ENCODE assay signal across 17 mouse cellular contexts in genomic region chr3:145151933-145152332, GRCm38 (mm10). TPM values are rescaled to one million over a fixed set of nuclear protein-coding genes. Genes with fewer than 3 reads are reported as not detected.
DNase-seq lines count a peak whose midpoint lies in the region; ATAC-seq lines count a peak whose summit lies in the region.
"Had no signal": no experiment of that assay in that cellular context is flagged by ENCODE, and none has a peak within 500 bp of the region (broad histone marks: within the 10 kb centered on the region; RNA-seq: fewer than 3 reads in every experiment).

No protein-coding gene starts in this region.

- H3K4me2 ChIP-seq in forebrain, embryonic 14.5 days (ENCODE audit: low read length) = no peak overlapping the region
- H3K4me2 ChIP-seq: embryonic facial prominence, embryonic 12.5 days; liver, embryonic 11.5 days had no signal

- ATAC-seq in forebrain, embryonic 14.5 days = peak; percentile 69
- ATAC-seq: intestine, postnatal 0 days had no signal

- intact Hi-C loops in heart, postnatal 14 days (cut with DNase I) = no loop called here

- H3K9ac ChIP-seq in forebrain, embryonic 14.5 days (ENCODE audit: low read length) = no peak overlapping the region
- H3K9ac ChIP-seq: embryonic facial prominence, embryonic 12.5 days had no signal

- H3K27me3 ChIP-seq in forebrain, embryonic 14.5 days (replicated peaks; ENCODE audit: control insufficient read depth, insufficient read depth, low read length) = no peaks in the 10 kb centered on the region
- H3K27me3 ChIP-seq: embryonic facial prominence, embryonic 12.5 days had no signal

- peak; percentile 88 for DNase-seq in heart, adult 11 months
- DNase-seq in heart, postnatal 14 days = no peak
- peak; percentile 5 for DNase-seq in layer of hippocampus, adult 11-12 months (ENCODE audit: low spot score)
- DNase-seq in layer of hippocampus, adult 9-10 months (ENCODE audit: low spot score) = no peak
- peak; percentile 6 for DNase-seq in ES-CJ7 (ENCODE audit: low read depth, low spot score)
- DNase-seq in forebrain, embryonic 14.5 days (ENCODE audit: low spot score) = peak; percentile 43
- DNase-seq in right cerebral cortex, adult 18-20 months = no peak
- DNase-seq: cerebellum, adult 2 months; gastrocnemius, postnatal 36 days; kidney, postnatal 10 days had no signal

- no peak overlapping the region for H3K27ac ChIP-seq in forebrain, embryonic 14.5 days (ENCODE audit: low read depth, low read length)
- H3K27ac ChIP-seq: embryonic facial prominence, embryonic 12.5 days; midbrain, embryonic 10.5 days had no signal

- H3K9me3 ChIP-seq in forebrain, embryonic 14.5 days (replicated peaks; ENCODE audit: control insufficient read depth, low read length) = no peaks in the 10 kb centered on the region
- H3K9me3 ChIP-seq: embryonic facial prominence, embryonic 12.5 days; midbrain, embryonic 10.5 days had no signal

- WGBS in forebrain, embryonic 14.5 days = 58% methylated on average over 7 of the region's 7 CpGs

- H3K36me3 ChIP-seq in forebrain, embryonic 14.5 days (ENCODE audit: control insufficient read depth, insufficient read depth, low read length) = peaks cover 19% of the 10 kb centered on the region

- H3K4me1 ChIP-seq in forebrain, embryonic 14.5 days (ENCODE audit: control insufficient read depth, insufficient read depth, low read length) = no peaks in the 10 kb centered on the region
- H3K4me1 ChIP-seq: embryonic facial prominence, embryonic 12.5 days; midbrain, embryonic 10.5 days had no signal

- no peak overlapping the region for H3K4me3 ChIP-seq in forebrain, embryonic 14.5 days (ENCODE audit: low read depth, low read length)
- H3K4me3 ChIP-seq: embryonic facial prominence, embryonic 12.5 days; midbrain, embryonic 10.5 days had no signal

RNA-seq across cellular contexts. Expression of gene Odf2l, which starts 33.5 kb away (rescaled TPM):
- total RNA-seq in heart, postnatal 14 days (2021) = 10 to 100 TPM; 12.0 to 13.8 TPM
- polyA plus RNA-seq in forebrain, embryonic 14.5 days (2014; fragmentation: Nextera tagmentation; extraction: Ambion mirVana) = 16.6 and 18.5 TPM in 2 replicates

RNA-seq across cellular contexts. Expression of gene Clca2, which starts 52.7 kb away (rescaled TPM):
- total RNA-seq in heart, postnatal 14 days (2021) = under 1 TPM; 0.12 to 0.15 TPM
- polyA plus RNA-seq in forebrain, embryonic 14.5 days (2014; fragmentation: Nextera tagmentation; extraction: Ambion mirVana) = 0.11 TPM in 1 of 2 replicates, not detected in the other
- total RNA-seq: common myeloid progenitor, adult 5-6 weeks; ES-E14; left cerebral cortex, postnatal 36 days had no signal
- polyA plus RNA-seq: cerebellum, adult 2 months had no signal

Comparison
In these comparisons a context has a peak if more than half of its experiments do, and no peak if none do; other contexts are left out.
1. DNase-seq: peak in heart, adult 11 months (single experiment), layer of hippocampus, adult 11-12 months (single experiment), ES-CJ7 (single experiment) and forebrain, embryonic 14.5 days (single experiment); none in heart, postnatal 14 days (0 of 2), layer of hippocampus, adult 9-10 months (single experiment) and right cerebral cortex, adult 18-20 months (single experiment).